Mouse (Mus musculus) forebrain, embryonic 10.5 days (tissue): ENCODE measurements at regions not wholly inside any gene's neighbourhood (a gene's known extent, or its start where the extent isn't known, plus 50 kb on each side); places are given as distances from the start of the nearest gene placed in this dataset.

Source experiments
- DNase-seq: peaks from one replicate; pipeline ENCODE4 v3.0.0-alpha.2; 2017; ENCODE audit warnings: low spot score; ENCODE audit errors: extremely low spot score
- H3K27ac ChIP-seq: fragments of 300-500 bp; sonication (generic); 2 replicates; pipeline ENCODE4 v1.5.1; 2016; ENCODE audit warnings: mild to moderate bottlenecking
- H3K27me3 ChIP-seq: fragments of 300-500 bp; sonication (generic); 2 replicates; pipeline ENCODE4 v1.6.1; 2016; ENCODE audit warnings: mild to moderate bottlenecking; ENCODE audit not compliant: poor library complexity, severe bottlenecking
- H3K36me3 ChIP-seq: fragments of 300-500 bp; sonication (generic); replicated peaks from 2 replicates; pipeline ENCODE4 v1.6.1; 2016; ENCODE audit warnings: mild to moderate bottlenecking, moderate library complexity
- H3K4me1 ChIP-seq: fragments of 300-500 bp; sonication (generic); 2 replicates; pipeline ENCODE4 v1.6.1; 2016
- H3K4me3 ChIP-seq: fragments of 300-500 bp; sonication (generic); 2 replicates; pipeline ENCODE4 v1.5.1; 2016; ENCODE audit warnings: mild to moderate bottlenecking, moderate library complexity
- H3K9me3 ChIP-seq: fragments of 300-500 bp; sonication (generic); 2 replicates; pipeline ENCODE4 v1.6.1; 2016; ENCODE audit warnings: mild to moderate bottlenecking, moderate library complexity
- WGBS: fragments of 180-500 bp; shearing (Covaris S2); methylation state at CpG from one replicate; pipeline ENCODE4 v1.1.7; 2016; 5-methylcytosine and 5-hydroxymethylcytosine counted together

GRCm38 (mm10) chr1:168737277-168737863, 305.3 kb upstream of the Pbx1 start:
- no peaks in the 10 kb centered on the region for H3K9me3 ChIP-seq

GRCm38 (mm10) chr1:168733066-168733465, 301.0 kb upstream of the Pbx1 start:
- DNase-seq, result no peak
- H3K4me1 ChIP-seq, result no peaks in the 10 kb centered on the region

More at GRCm38 (mm10) chr1:168737277-168737863, 305.3 kb upstream of the Pbx1 start:
- no peak overlapping the region for H3K4me3 ChIP-seq
- no peaks in the 10 kb centered on the region for H3K36me3 ChIP-seq
- 83% methylated on average over 7 of the region's 7 CpGs for WGBS
- H3K27ac ChIP-seq, result no peak overlapping the region
- DNase-seq, result no peak
- no peaks in the 10 kb centered on the region for H3K4me1 ChIP-seq
- H3K27me3 ChIP-seq, result no peaks in the 10 kb centered on the region

DNA sequence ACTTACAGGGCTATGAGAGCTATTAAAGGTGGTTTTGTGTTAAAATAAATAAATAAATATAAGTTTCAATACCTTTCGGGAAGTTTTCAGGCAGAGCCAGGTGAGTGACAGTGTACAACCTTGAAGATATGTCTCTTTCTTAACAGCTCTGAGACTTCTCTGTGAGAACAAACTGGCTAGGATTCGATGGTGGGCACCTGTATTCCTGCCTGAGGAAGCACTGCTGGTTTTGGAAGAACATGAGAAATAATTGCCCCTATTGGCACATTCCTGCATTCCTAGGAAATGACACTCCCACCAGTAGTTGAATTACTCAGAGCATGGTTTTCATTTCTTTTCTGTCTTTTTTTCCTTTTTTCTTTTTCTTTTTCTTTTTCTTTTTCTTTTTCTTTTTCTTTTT, 277.8 kb upstream of the Pbx1 start:
- WGBS, result 83% methylated on average over 2 of the region's 2 CpGs
- Histone ChIP-seq H3K4me1 (peaks cover 21% of the 10 kb centered on the region), H3K27ac (no peak overlapping the region), H3K4me3 (no peak overlapping the region), H3K27me3 (no peaks in the 10 kb centered on the region), H3K9me3 (no peaks in the 10 kb centered on the region), H3K36me3 (no peaks in the 10 kb centered on the region)
- no peak for DNase-seq

More at GRCm38 (mm10) chr1:168733066-168733465, 301.0 kb upstream of the Pbx1 start:
- Histone ChIP-seq H3K36me3 (no peaks in the 10 kb centered on the region), H3K27ac (no peak overlapping the region), H3K4me3 (no peak overlapping the region), H3K27me3 (no peaks in the 10 kb centered on the region), H3K9me3 (no peaks in the 10 kb centered on the region)
- WGBS, result 80% methylated on average over 5 of the region's 5 CpGs

GRCm38 (mm10) chr1:168709017-168709681, 277.1 kb upstream of the Pbx1 start:
- peak; percentile 21 for DNase-seq
- Histone ChIP-seq H3K4me1 (peaks cover 21% of the 10 kb centered on the region), H3K27ac (peak overlapping the region; percentile 80), H3K4me3 (peak overlapping the region; percentile 20), H3K9me3 (no peaks in the 10 kb centered on the region), H3K36me3 (no peaks in the 10 kb centered on the region), H3K27me3 (no peaks in the 10 kb centered on the region)
- WGBS, result 37% methylated on average over 21 of the region's 21 CpGs

GRCm38 (mm10) chr1:168708161-168708865, 276.2 kb upstream of the Pbx1 start:
- no peaks in the 10 kb centered on the region for H3K36me3 ChIP-seq
- peaks cover 21% of the 10 kb centered on the region for H3K4me1 ChIP-seq
- peak; percentile 15 for DNase-seq
- H3K27me3 ChIP-seq, result no peaks in the 10 kb centered on the region
- WGBS, result 39% methylated on average over 11 of the region's 11 CpGs
- peak overlapping the region; percentile 20; the same call in 1 of the 2 replicates for H3K4me3 ChIP-seq
- H3K9me3 ChIP-seq, result no peaks in the 10 kb centered on the region
- peak overlapping the region; percentile 80 for H3K27ac ChIP-seq

- Histone ChIP-seq H3K27ac (no peak overlapping the region), H3K27me3 (no peaks in the 10 kb centered on the region), H3K9me3 (no peaks in the 10 kb centered on the region), H3K4me3 (no peak overlapping the region), H3K36me3 (no peaks in the 10 kb centered on the region), H3K4me1 (no peaks in the 10 kb centered on the region)
- WGBS, result 86% methylated on average over 1 of the region's 1 CpGs
- DNase-seq, result no peak
Observed at GRCm38 (mm10) chr1:168697386-168697785, 265.3 kb upstream of the Pbx1 start.

GRCm38 (mm10) chr1:168686821-168687220, 254.8 kb upstream of the Pbx1 start:
- Histone ChIP-seq H3K27ac (no peak overlapping the region), H3K4me1 (no peaks in the 10 kb centered on the region), H3K4me3 (no peak overlapping the region), H3K27me3 (no peaks in the 10 kb centered on the region), H3K9me3 (no peaks in the 10 kb centered on the region), H3K36me3 (no peaks in the 10 kb centered on the region)
- WGBS, result 87% methylated on average over 7 of the region's 7 CpGs
- no peak for DNase-seq

- no peak for DNase-seq
- H3K27me3 ChIP-seq, result no peaks in the 10 kb centered on the region
- H3K9me3 ChIP-seq, result no peaks in the 10 kb centered on the region
- no peak overlapping the region for H3K27ac ChIP-seq
- H3K4me1 ChIP-seq, result no peaks in the 10 kb centered on the region
- WGBS, result 81% methylated on average over 2 of the region's 2 CpGs
- no peaks in the 10 kb centered on the region for H3K36me3 ChIP-seq
- no peak overlapping the region for H3K4me3 ChIP-seq
Observed at GRCm38 (mm10) chr1:168685147-168685546, 253.1 kb upstream of the Pbx1 start.

DNA sequence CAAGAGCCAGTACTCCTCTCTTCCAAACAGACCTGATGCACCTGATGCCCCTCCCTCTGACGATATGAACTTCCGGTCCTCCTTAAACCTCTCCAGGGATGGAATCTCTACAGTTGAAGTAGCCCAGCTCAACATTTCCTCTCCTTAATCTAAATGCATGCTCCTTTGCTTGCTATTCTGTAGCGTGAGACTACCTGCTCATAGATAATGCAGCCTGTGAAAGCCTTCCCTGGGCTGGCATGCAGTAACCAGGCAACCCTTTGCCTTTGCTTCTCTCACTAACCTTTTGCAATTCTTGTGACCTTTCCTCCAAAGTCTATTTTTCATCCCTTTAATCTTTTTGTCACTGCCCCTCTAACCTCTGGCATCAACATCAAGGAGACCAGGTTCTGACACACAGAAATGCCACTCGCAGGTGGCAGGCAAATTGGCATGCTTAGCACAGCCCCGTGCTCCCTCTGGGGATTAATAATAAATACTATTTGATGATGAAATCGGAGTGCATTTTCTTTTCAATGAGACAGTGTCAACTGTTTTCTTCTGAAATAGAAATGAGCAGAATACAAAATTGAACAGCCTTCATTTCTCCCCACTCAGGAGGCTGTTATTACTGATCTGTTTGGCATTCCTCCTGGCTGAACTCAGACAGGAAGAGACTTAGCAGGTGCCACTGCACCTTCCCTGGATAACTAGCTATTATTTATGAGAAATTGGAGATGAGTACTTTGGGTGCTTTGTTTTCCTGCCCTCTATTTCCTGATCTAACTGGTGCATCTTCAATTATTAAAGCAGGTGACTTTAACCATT, 249.8 kb upstream of the Pbx1 start:
- no peaks in the 10 kb centered on the region; the same call in 1 of the 2 replicates for H3K27me3 ChIP-seq
- DNase-seq, result no peak
- no peaks in the 10 kb centered on the region for H3K4me1 ChIP-seq
- H3K9me3 ChIP-seq, result no peaks in the 10 kb centered on the region
- no peaks in the 10 kb centered on the region for H3K36me3 ChIP-seq
- no peak overlapping the region for H3K27ac ChIP-seq
- WGBS, result 88% methylated on average over 6 of the region's 6 CpGs
- H3K4me3 ChIP-seq, result no peak overlapping the region

DNA sequence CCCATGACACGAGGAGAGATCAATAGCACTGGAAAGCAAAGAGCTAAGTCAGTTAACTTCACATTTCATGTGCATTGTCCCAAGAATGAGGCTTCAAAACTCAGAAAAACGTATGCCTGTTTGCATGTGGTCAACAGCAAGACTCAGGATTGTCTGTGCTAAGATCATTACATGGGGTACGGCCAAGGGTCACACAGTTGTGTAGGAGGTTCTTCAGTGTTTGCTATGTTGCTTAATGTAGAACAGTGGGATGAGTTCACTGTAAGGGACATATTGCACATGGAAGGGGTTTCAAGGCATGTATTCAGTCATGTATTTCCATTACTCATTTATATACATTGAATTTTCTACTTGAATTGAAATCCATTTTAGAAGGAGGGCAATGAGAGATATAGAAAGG, 248.6 kb upstream of the Pbx1 start:
- Histone ChIP-seq H3K4me3 (no peak overlapping the region), H3K36me3 (no peaks in the 10 kb centered on the region), H3K4me1 (0 out of 2 replicates have a peak, but pooled peaks cover 3% of the 10 kb centered on the region), H3K27me3 (peaks cover under 1% of the 10 kb centered on the region; the same call in 1 of the 2 replicates), H3K9me3 (no peaks in the 10 kb centered on the region), H3K27ac (no peak overlapping the region)
- WGBS, result 88% methylated on average over 3 of the region's 3 CpGs
- no peak for DNase-seq

DNA sequence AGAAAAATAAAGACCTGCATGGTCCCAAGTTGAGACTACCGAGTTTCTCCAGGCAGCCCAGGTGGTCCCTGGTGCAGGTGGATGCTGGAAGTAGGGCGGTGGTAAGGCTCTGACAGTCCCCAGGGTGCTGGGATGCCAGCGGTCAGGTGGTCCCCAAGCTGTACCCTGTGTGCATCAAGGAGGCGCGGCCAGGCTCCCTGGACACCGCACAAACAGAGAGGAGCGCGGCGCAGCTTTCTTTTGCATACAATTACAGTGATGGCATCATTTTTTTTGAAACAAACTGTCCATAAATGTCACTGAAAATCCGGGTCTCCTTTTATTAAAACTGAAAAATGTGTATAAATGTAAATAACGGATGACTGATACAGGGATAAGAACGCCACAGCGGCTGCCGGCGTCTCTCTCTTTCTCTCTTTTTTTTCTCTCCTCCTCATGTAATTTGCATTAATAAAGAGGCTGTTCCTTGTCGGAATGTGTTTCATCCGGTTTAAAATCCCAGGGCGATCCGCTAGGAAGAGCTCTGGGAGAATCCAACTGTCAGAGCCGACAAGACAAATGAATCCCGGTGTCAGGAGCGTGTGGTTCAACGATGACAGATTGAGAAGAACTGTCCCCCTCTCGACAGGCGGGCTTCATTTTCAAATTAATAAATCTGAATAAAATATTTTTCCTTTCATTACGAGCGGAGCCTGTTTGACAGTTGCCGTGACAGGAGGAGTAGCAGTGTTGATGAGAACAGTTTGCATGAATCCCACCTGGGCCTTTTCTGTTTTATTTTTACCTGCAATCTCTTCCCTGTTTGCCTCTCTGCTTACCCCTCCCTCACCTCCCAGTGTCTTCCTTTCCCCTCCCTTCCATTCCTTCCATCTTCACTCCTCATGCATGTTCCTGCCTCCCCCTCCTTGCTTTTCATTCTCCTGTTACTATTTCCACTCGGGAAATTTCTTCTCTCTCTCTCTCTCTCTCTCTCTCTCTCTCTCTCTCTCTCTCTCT, 244.6 kb upstream of the Pbx1 start:
- Histone ChIP-seq H3K4me1 (0 out of 2 replicates have a peak, but pooled peaks cover 3% of the 10 kb centered on the region), H3K9me3 (no peaks in the 10 kb centered on the region), H3K27ac (no peak overlapping the region), H3K4me3 (no peak overlapping the region), H3K36me3 (no peaks in the 10 kb centered on the region), H3K27me3 (peaks cover 6% of the 10 kb centered on the region; the same call in 1 of the 2 replicates)
- 71% methylated on average over 29 of the region's 29 CpGs for WGBS
- DNase-seq, result no peak
